Mouse (Mus musculus) embryonic facial prominence, embryonic 15.5 days (tissue): ENCODE measurements around the gene Nlrp9b. TPM values are rescaled to one million over a fixed set of nuclear protein-coding genes. Genes with fewer than 3 reads are reported as not detected.

ENCODE experiments used
- polyA plus RNA-seq: library from polyadenylated mRNA; unstranded; fragments of >200 nt; fragmentation: Nextera tagmentation; extraction: Ambion mirVana; gene quantifications from 2 replicates; pipeline ENCODE4 v1.2.1, GENCODE M21; 2015

The Nlrp9b gene
- polyA plus RNA-seq, 1 experiment from 2014 or later: not detected

Other genes with a start within 250 kb of the Nlrp9b start
- 79.6 and 86.6 TPM in 2 replicates for gene Nectin2, start 241.0 kb upstream of the Nlrp9b start, polyA plus RNA-seq
- gene Bcam, start 220.4 kb upstream of the Nlrp9b start, polyA plus RNA-seq: 158 and 163 TPM in 2 replicates
- 13.2 and 17.2 TPM in 2 replicates for gene Cblc, start 194.7 kb upstream of the Nlrp9b start, polyA plus RNA-seq
- gene Bcl3, start 168.7 kb upstream of the Nlrp9b start, polyA plus RNA-seq: 4.7 and 6.9 TPM in 2 replicates
- 0.59 TPM in 1 of 2 replicates, not detected in the other for gene Gm19345, start 139.5 kb upstream of the Nlrp9b start, polyA plus RNA-seq
- not detected in 2 replicates for gene Ceacam16, start 130.2 kb upstream of the Nlrp9b start, polyA plus RNA-seq
- 4.1 and 5.5 TPM in 2 replicates for gene Ceacam19, start 103.5 kb upstream of the Nlrp9b start, polyA plus RNA-seq
- 13.2 and 14.1 TPM in 2 replicates for gene Pvr, start 70.3 kb upstream of the Nlrp9b start, polyA plus RNA-seq
- 0.11 TPM in 1 of 2 replicates, not detected in the other for gene Igsf23, start 40.7 kb upstream of the Nlrp9b start, polyA plus RNA-seq
- gene Ceacam20, start 26.1 kb upstream of the Nlrp9b start, polyA plus RNA-seq: not detected in 2 replicates
- gene Vmn1r91, start 108.2 kb downstream of the Nlrp9b start, polyA plus RNA-seq: not detected in 2 replicates
- not detected in 2 replicates for gene Gm16442, start 131.1 kb downstream of the Nlrp9b start, polyA plus RNA-seq
- not detected in 2 replicates for gene Vmn1r93, start 147.6 kb downstream of the Nlrp9b start, polyA plus RNA-seq
- not detected in 2 replicates for gene Vmn1r94, start 176.9 kb downstream of the Nlrp9b start, polyA plus RNA-seq
- gene Vmn1r95, start 202.2 kb downstream of the Nlrp9b start, polyA plus RNA-seq: not detected in 2 replicates
- gene Gm6164, start 214.1 kb downstream of the Nlrp9b start, polyA plus RNA-seq: not detected in 2 replicates
- gene Gm4498, start 242.4 kb downstream of the Nlrp9b start, polyA plus RNA-seq: not detected in 2 replicates